Mouse (Mus musculus): Measurements from ENCODE around the gene Dpp3. TPM values are rescaled to one million over a fixed set of nuclear protein-coding genes. Genes with fewer than 3 reads are reported as not detected.
"Not testable (repeated sequence)": the region's sequence is repeated elsewhere in the genome, so short reads cannot be mapped to it uniquely, and the experiment has no call there.

Dpp3 gene
- 4.6 and 7.5 TPM in 2 replicates for total RNA-seq (2015; ENCODE audit: low replicate concordance)
- 6.0 and 7.3 TPM in 2 replicates for total RNA-seq (2017; ENCODE audit: low replicate concordance)

GRCm38 (mm10) chr19:4927904-4928531 lies at the start of gene Dpp3:
Gene Dpp3, minus strand, starts transcription at chr19:4928287.
- peak; percentile 98 for ATAC-seq (replicated peaks; ENCODE audit: low FRiP score, poor library complexity, severe bottlenecking)

DNA sequence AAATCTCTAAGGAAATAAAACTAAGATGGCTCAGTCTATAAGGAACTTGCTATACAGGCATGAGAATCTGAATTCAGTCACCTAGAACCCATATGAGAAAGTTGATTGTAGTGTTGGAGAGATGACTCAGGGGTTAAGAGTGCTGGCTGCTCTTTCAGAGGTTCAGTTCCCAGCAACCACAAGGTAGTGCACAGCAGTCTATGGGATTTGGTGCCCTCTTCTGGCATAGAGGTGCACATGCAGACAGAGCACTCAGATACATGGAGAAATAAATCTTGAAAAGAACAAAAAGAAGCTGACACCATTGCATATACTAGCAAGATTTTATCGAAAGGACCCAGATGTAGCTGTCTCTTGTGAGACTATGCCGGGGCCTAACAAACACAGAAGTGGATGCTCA lies 40.1 kb upstream of the Dpp3 start:
- peak; percentile 82; the same call in 1 of the 2 replicates for ATAC-seq (replicated peaks; ENCODE audit: low FRiP score, poor library complexity, severe bottlenecking)

- peak; percentile 97 for ATAC-seq (replicated peaks; ENCODE audit: low FRiP score, poor library complexity, severe bottlenecking)
Measured at GRCm38 (mm10) chr19:4961928-4962601, 34.0 kb upstream of the Dpp3 start, which contains the start of gene Mrpl11. Gene Mrpl11, plus strand, starts transcription at chr19:4962147.

DNA sequence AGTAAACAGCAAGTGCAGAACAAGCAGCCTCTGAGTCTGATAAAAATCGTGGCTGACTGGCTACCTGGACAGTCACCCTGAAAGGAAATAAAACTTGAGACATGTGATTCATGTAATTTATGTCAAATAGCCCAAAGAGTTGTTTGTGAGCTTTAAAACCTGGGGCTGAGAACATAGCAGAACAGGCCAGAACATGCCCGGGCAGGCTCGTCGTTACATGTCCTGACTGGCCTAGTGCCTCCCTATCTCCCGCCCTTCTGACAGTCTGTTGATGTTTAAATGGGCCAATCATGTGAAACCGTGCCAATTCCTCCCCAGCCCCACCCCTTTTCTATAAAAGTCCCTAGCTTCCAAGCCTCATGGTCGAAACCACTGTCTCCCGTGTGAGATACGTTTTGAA lies 20.6 kb upstream of the Dpp3 start:
- not testable (repeated sequence) for ATAC-seq (replicated peaks; ENCODE audit: low FRiP score, poor library complexity, severe bottlenecking)

GRCm38 (mm10) chr19:4945540-4945939 lies 17.5 kb upstream of the Dpp3 start:
- no peak for ATAC-seq (replicated peaks; ENCODE audit: low FRiP score, poor library complexity, severe bottlenecking)

DNA sequence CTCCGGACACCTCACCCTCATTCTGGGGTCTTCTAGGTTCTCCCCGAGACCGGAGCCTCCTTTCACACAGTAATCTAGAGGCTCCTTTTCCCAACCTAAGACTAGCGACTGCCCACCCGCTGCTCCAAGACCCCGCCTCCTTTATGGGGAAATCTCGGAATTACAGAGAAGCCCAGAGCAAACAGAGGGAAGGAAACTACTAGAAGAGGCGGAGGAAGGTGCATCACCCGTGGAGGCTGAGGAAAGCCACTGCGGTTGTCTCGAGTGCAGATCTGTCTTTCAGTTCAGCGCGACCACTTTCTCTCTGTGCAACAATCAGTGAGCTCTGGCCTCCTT lies 15.1 kb upstream of the Dpp3 start:
- ATAC-seq (replicated peaks; ENCODE audit: low FRiP score, poor library complexity, severe bottlenecking) = 0 out of 2 replicates have a peak, but pooled peaks have one; percentile 9

GRCm38 (mm10) chr19:4942551-4943252 lies 14.6 kb upstream of the Dpp3 start, which contains the start of gene Peli3:
Gene Peli3, minus strand, starts transcription at chr19:4943127.
- ATAC-seq (replicated peaks; ENCODE audit: low FRiP score, poor library complexity, severe bottlenecking) = peak; percentile 53

DNA sequence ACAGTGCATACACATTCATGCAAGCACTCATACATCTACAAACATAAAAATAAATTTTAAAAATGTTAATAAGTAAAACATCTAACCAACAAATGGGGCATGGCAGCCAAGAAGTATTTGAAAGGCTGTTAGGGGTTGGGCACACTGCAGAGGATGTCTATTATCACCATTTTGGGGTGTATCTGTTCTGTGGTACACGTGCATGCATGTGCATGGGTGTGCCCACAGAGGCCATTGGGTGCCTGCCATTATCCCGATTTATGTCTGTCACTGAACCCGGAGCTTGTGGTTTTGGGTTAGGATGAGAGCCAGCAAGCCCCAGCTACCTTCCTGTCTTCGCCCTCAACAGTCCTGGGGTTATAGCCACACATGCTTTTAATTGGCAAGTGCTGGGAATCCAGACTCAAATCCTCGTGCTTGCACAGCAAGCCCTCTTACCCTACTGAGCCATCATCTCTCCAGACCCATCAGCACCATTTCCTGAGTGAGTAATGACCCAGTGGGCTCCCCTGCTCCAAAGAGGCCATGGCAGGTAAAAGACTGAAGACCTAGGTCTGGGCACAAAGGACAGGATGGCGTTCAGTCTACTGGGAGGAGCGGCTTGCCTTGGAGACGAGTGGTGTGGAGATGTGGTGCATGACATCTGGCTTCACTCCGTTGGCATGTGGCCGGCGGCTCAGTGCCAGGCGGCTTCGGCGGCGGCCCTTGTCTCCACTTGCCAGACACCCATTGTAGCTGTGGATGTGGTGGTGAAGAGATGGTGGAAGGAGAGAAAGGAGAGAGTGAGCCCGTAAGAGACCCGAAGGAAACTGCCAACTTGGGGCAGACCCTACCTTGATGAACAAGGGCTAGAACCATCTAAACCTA lies 9.6 kb upstream of the Dpp3 start:
- ATAC-seq (replicated peaks; ENCODE audit: low FRiP score, poor library complexity, severe bottlenecking) = no peak

DNA sequence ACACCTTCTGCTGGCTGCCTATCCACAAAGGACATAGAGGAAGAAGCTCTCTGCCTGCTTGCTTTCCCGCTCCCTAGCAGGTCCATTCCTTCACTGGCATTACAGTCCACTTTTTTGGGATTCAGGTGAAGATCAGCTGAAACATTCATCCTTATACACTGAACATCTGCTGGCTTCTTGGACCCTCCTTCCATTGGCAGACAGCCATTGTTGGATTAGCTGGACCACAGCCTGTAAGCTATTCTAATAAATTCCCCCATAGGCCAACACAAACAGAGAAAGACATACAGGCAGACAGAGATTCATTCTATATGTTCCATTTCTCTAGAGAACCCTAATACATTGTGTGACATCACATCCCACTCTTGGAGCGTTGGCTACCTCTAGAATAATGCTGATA lies 8.8 kb upstream of the Dpp3 start:
- ATAC-seq (replicated peaks; ENCODE audit: low FRiP score, poor library complexity, severe bottlenecking) = no peak

DNA sequence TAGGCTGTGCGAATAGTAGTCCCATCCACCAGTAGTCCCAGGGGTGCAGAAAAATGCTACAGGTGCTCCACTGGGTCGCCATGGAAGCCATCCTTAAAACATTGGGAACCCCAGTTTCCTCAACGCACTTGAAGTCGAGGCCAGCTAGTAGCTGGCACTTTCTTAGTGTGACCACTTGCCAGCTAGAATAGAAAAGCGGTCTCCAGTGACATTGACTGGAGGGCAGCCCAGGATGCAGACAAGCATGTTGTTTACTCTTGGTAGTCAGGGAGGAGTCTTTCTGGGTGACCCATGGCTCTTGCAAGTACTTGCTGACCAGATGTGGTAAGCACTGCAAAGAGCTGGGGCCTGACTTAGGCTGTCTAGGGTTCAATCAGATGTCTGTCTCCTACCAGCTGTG lies 694 bp upstream of the Dpp3 start:
- no peak for ATAC-seq (replicated peaks; ENCODE audit: low FRiP score, poor library complexity, severe bottlenecking)

DNA sequence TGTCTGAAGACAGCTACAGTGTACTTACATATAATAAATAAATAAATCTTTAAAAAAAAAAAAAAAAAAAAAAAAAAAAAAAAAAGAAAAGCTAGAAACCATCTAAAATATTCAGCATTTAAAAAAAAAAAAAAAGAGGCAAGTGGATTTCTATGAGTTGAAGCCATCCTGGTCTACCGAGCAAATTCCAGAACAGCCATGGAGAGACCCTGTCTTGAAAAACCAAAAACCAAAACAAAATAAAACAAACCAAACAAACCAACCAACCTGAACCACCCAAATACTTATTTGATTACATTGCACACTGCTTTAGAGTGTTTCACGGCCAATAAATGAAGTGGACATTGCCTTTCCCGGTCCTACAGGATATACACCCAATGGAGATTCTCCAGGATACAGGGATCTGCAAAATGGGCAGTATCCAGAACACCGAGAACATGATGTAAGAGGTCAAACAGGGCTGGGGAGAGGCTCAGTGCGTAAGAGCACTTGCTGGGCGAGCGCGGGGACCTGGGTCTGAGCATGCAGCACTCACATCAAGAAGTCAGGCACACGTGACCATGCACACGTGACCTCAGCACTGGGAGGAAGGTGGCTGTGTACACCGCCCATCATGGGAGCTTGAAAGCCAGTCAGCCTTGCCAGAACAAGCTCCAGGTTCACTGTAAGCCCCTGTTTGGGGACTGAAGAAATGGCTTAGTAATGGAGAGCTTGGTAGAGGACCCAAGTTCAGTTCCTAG lies 2.8 kb downstream of the Dpp3 start:
- ATAC-seq (replicated peaks; ENCODE audit: low FRiP score, poor library complexity, severe bottlenecking) = no peak

GRCm38 (mm10) chr19:4919652-4920051 lies 8.4 kb downstream of the Dpp3 start:
- ATAC-seq (replicated peaks; ENCODE audit: low FRiP score, poor library complexity, severe bottlenecking) = no peak

- no peak for ATAC-seq (replicated peaks; ENCODE audit: low FRiP score, poor library complexity, severe bottlenecking)
Measured at GRCm38 (mm10) chr19:4916827-4917226, 11.3 kb downstream of the Dpp3 start.

DNA sequence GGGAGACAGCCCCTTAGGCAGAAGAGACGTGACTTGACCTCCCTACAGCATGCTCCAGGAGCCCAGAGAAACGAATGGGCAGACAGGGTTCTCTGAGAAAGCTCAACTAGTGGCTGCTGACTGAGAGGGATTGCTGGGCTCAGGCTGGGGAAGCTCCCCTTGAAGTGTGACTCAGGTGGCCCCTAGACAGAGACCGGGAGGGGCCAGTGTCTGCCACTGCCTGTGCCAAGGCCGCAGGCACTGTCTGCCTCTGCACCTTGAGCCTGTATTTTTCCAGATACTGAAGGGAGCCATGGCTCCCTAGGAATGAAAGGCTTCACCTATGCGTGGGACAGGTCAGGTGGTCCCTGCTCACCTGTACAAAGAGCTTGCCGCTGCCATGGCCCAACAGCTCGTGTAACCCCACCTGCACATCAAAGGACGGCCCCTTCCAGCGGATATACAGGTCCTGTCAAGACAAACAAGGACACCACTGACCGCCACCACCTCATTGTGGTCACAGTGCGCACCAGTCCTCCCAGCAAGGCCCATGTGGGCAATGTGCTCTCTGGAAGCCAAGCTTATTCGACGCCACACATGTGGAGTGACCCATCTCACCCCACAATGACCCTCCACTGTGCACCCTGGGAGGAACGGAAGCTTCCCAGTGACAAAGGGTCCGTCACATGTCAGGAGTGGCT lies 12.0 kb downstream of the Dpp3 start:
- no peak for ATAC-seq (replicated peaks; ENCODE audit: low FRiP score, poor library complexity, severe bottlenecking)

DNA sequence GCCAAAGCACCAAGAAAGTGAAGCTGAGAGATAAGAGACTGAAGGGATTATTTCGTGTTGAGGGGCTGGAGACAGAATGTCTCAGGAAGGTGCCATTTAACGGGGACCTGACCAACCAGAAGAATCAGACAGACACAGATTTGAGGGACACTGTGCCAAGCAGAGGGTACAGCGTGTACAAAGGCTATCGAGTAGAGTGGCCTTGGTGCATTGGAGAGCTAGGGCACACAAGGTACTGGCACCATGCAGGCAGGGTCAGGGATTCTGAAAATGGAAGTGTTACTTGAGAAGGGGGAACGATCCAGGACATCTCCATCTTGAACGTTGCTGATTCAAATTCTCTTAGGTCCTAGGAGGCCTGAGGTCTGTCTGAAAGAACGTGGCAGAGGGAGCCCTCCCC lies 18.7 kb downstream of the Dpp3 start:
- no peak for ATAC-seq (replicated peaks; ENCODE audit: low FRiP score, poor library complexity, severe bottlenecking)

- ATAC-seq (replicated peaks; ENCODE audit: low FRiP score, poor library complexity, severe bottlenecking) = peak; percentile 61
Measured at GRCm38 (mm10) chr19:4908107-4908506, 20.0 kb downstream of the Dpp3 start.

DNA sequence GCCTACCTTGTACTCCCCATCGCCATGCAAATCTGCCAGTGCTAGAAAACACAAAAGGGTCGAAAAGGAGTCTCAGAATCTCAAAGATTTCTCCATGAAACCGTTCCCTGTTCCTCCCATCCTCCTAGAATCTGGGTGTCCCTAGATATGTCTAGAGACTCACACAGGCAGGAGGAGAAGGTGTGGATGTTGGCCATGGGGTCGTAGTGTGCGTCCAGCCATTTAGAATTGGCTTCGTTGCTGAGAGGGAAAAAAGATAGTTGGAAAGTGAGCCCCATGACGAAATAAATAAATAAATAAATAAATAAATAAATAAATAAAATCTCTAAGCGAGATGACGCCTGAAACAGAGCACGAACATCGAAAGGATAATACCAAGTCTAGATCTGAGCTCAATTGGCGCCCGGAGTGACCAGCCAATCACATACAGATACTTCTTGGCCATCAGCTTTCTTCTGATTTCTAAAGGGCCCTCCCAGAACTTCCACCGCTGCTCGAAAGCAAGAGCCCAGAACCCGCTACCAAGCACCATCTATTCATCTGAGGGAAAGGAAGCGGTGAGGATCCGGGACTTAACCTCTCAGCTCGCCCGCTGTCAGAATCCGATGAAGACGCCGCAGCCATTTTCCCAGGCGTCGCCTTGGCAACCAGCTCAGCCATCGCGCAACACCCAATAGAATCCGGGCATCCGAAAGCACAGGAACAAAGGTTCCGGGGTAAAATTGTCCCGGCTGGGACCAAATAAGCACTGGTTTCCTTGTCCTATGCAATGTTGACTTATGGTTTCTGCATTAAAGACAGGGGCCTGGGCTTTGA lies 21.9 kb downstream of the Dpp3 start, which contains the start of gene Bbs1:
Gene Bbs1 (minus strand): TSS at position 650 of the 816 bp plus-strand sequence.
- peak; percentile 90 for ATAC-seq (replicated peaks; ENCODE audit: low FRiP score, poor library complexity, severe bottlenecking)

DNA sequence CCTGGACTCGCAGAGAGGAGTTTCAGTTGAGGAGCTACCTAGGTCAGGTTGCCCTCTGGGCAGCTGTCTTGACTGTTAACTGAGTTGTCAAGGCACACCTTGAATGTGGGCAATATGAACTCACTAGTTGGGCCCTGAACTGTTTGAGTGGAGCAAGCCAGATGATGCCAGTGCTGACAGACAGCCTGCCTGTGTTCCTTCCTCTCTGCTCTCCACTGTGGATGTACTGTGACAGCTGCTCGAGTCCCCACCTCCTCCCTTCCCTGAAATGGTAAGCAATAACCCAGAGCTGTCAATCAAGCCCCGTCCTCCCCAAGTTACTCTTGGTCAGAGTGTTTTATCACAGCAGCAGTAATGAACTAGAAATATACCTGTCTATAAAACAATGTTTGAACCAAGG lies 28.2 kb downstream of the Dpp3 start:
- ATAC-seq (replicated peaks; ENCODE audit: low FRiP score, poor library complexity, severe bottlenecking) = no peak

Measured in erythroblast, adult 5-6 weeks (primary cell).